In the genomic region with DNA sequence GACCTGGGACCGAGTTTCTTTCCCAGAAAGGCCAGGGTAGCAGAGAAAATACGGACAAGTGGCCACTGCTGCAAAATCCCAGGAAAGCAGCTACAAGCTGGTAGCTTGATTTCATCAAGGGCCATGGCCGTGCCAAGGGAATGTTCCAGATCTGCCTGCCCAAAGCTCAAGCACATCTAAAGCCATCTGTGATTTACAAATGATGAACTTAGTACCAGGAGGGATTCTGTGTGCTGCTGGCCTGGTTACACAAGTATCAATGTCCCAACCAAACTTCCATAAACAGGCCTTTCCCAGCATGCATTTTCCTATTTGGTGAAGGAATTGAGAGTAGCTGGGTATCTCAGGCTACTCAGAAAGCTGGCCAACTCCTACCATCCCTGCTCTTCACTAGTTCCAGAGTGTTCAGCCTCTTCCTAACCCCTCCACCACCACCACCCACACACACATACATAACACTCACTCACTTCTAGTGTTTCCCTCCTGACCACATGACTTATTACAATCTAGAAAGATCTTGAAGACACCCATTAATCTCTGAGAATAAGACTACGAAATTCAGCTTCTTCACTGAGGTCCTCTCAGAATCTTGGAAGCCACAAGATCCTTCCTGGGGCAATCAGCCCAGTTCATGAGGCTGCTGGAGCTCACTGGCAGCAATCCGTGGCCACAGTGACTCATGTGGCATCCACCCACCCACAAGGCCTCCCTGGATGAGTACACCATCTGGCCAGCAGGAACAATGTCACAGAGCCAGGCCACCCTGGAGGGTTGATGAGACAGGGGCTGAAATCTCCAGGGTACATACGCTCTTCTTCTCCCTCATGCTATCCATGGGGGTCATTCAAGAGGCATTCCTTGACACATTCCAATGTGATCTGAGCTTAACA, we compare ENCODE assay signal across 10 mouse cellular contexts. TPM values are rescaled to one million over a fixed set of nuclear protein-coding genes. Genes with fewer than 3 reads are reported as not detected.
A peak's percentile ranks its signal among the peaks of the same experiment; 100 is the strongest.
DNase-seq lines count a peak whose midpoint lies in the region; ATAC-seq lines count a peak whose summit lies in the region.
"Had no signal": no experiment of that assay in that cellular context is flagged by ENCODE, and none has a peak within 500 bp of the region (broad histone marks: within the 10 kb centered on the region; RNA-seq: fewer than 3 reads in every experiment).

No protein-coding gene starts in this region.

- H3K4me3 ChIP-seq in midbrain, embryonic 15.5 days, result no peak overlapping the region
- H3K4me3 ChIP-seq: liver, embryonic 12.5 days had no signal

- DNase-seq in NIH3T3 (ENCODE audit: low read depth), result peak; percentile 50
- peak; percentile 9 for DNase-seq in adrenal gland, postnatal 10 days
- DNase-seq in heart, postnatal 4 days, result peak; percentile 12
- no peak for DNase-seq in kidney, postnatal 36 days
- DNase-seq in layer of hippocampus, postnatal 36 days, result no peak
- DNase-seq: kidney, postnatal 14 days had no signal

- H3K9me3 ChIP-seq in midbrain, embryonic 15.5 days, result no peaks in the 10 kb centered on the region
- H3K9me3 ChIP-seq: liver, embryonic 12.5 days had no signal

- H3K27ac ChIP-seq in midbrain, embryonic 15.5 days, result no peak overlapping the region
- H3K27ac ChIP-seq: liver, embryonic 12.5 days had no signal

- H3K27me3 ChIP-seq in midbrain, embryonic 15.5 days (replicated peaks), result no peaks in the 10 kb centered on the region
- H3K27me3 ChIP-seq: liver, embryonic 12.5 days had no signal

- H3K4me2 ChIP-seq in midbrain, embryonic 15.5 days, result no peak overlapping the region
- H3K4me2 ChIP-seq: liver, embryonic 12.5 days had no signal

- peak; percentile 81 for ATAC-seq in common myeloid progenitor, adult 5-6 weeks (replicated peaks; ENCODE audit: low read depth, poor library complexity, severe bottlenecking)
- ATAC-seq in erythroblast, adult 5-6 weeks (replicated peaks; ENCODE audit: low FRiP score, poor library complexity, severe bottlenecking), result no peak
- no peak for ATAC-seq in midbrain, embryonic 15.5 days (replicated peaks)
- ATAC-seq: liver, embryonic 12.5 days had no signal

- no peaks in the 10 kb centered on the region for H3K36me3 ChIP-seq in midbrain, embryonic 15.5 days (replicated peaks)
- H3K36me3 ChIP-seq: liver, embryonic 12.5 days had no signal

- 88% methylated on average over 6 of the region's 6 CpGs for WGBS in midbrain, embryonic 15.5 days

- no peak overlapping the region for H3K9ac ChIP-seq in midbrain, embryonic 15.5 days
- H3K9ac ChIP-seq: liver, embryonic 12.5 days had no signal

- no peaks in the 10 kb centered on the region; the same call in 1 of the 2 replicates for H3K4me1 ChIP-seq in midbrain, embryonic 15.5 days
- H3K4me1 ChIP-seq: liver, embryonic 12.5 days had no signal

RNA-seq across cellular contexts. Expression of a gene that starts 4.1 kb away (rescaled TPM):
- total RNA-seq in adrenal gland, postnatal 10 days (2021), result 10 to 100 TPM; 24.9 to 26.4 TPM
- total RNA-seq in common myeloid progenitor, adult 5-6 weeks (2017), result 1.0 and 1.8 TPM in 2 replicates
- 10 to 100 TPM; 12.0 to 13.0 TPM for total RNA-seq in heart, postnatal 4 days (2021)
- 4.0 and 11.7 TPM in 2 replicates for total RNA-seq in erythroblast, adult 5-6 weeks (2015; ENCODE audit: low replicate concordance)
- 8.1 and 8.6 TPM in 2 replicates for total RNA-seq in erythroblast, adult 5-6 weeks (2017; ENCODE audit: low replicate concordance)
- total RNA-seq in layer of hippocampus, postnatal 36 days (2021), result 10 to 100 TPM; 33.8 to 38.5 TPM
- 83.5 and 88.1 TPM in 2 replicates for polyA plus RNA-seq in midbrain, embryonic 15.5 days (2015; fragmentation: Nextera tagmentation; extraction: Ambion mirVana)

Comparison
In these comparisons a context has a peak if more than half of its experiments do, and no peak if none do; other contexts are left out.
1. DNase-seq: peak in NIH3T3 (single experiment), adrenal gland, postnatal 10 days (single experiment) and heart, postnatal 4 days (single experiment); none in kidney, postnatal 36 days (0 of 2) and layer of hippocampus, postnatal 36 days (0 of 2).